Mouse (Mus musculus) brain, embryonic 14.5 days (tissue): ENCODE results near the gene Gng10.

Experiments used
- CTCF ChIP-seq: fragments of 200-500 bp; IDR thresholded peaks from 2 replicates; pipeline ENCODE4 v1.5.1; 2012; ENCODE audit warnings: inconsistent platforms, mild to moderate bottlenecking, moderate library complexity, borderline replicate concordance; ENCODE audit not compliant: insufficient read depth, insufficient read length; ENCODE audit errors: extremely low read depth
- POLR2A ChIP-seq: fragments of 200-500 bp; IDR thresholded peaks from 2 replicates; pipeline ENCODE4 v1.6.1; 2012; ENCODE audit warnings: mild to moderate bottlenecking, inconsistent platforms, borderline replicate concordance; ENCODE audit not compliant: poor library complexity, insufficient read depth, insufficient read length, severe bottlenecking; ENCODE audit errors: extremely low read depth

DNA sequence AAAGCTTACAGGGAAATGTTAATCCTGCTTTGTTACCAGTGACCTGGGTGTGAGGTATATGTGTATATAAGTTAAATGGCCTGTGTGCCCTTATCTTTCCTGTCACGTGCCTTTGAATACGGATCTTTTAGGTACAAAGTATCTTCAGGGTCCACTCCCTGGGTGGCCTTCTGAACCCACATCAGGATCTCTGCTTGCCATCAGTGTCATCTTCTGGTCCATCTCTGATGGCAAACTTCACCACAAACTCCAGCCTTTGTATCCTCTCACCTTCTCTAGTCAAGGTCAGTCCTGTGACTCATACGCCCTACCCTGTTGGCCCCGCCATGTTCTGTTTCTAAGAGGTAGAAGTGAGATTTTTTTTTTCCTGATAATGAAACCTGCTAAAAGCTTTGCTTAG, 40.1 kb upstream of the Gng10 start, which contains the start of gene Dnajc25:
- TF ChIP-seq CTCF (no peak), POLR2A (no peak)
